In the genomic region with DNA sequence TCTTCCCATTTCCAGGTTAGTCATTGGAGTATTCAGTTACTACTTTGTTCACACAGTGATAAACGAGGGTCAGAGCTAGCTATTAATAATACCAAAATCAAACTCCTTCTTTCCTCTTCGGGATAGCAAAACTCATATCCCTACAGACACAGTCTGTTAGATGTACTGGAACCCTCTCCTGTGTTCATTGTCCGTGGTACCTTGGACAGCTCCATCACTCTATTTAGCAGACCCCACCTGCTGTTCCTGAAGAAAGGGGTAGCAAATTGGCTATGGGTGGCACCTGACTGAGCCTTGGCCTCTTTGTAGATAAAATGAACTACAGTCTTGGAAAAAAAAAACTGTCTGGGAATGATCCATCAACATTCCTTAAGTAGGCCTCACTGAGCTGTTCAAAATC, we compare ENCODE assay signal across 19 mouse cellular contexts.
DNase-seq lines count a peak whose midpoint lies in the region; ATAC-seq and TF ChIP-seq lines count a peak whose summit lies in the region.
"Had no signal": no experiment of that assay in that cellular context is flagged by ENCODE, and none has a peak within 500 bp of the region (broad histone marks: within the 10 kb centered on the region; RNA-seq: fewer than 3 reads in every experiment).

No protein-coding gene starts in this region.

- H3K9me3 ChIP-seq in limb, embryonic 14.5 days (ENCODE audit: control insufficient read depth, low read length): no peaks in the 10 kb centered on the region
- H3K9me3 ChIP-seq: embryonic facial prominence, embryonic 12.5 days; heart, embryonic 12.5 days; limb, embryonic 13.5 days; neural tube, embryonic 12.5 days had no signal

- H3K4me2 ChIP-seq in limb, embryonic 14.5 days (replicated peaks; ENCODE audit: low read depth, low read length, severe bottlenecking): no peak overlapping the region
- H3K4me2 ChIP-seq: embryonic facial prominence, embryonic 12.5 days; heart, embryonic 12.5 days; limb, embryonic 13.5 days; neural tube, embryonic 12.5 days had no signal

- DNase-seq in kidney, postnatal 4 days: peak; percentile 38 to 41
- no peak for DNase-seq in kidney, adult 8-10 months
- peak; percentile 59 for DNase-seq in R1 (ENCODE audit: low read depth, low spot score)
- DNase-seq in embryo, embryonic 11 days: peak; percentile 60
- DNase-seq in limb, embryonic 14.5 days (ENCODE audit: low spot score): peak; percentile 58
- no peak for DNase-seq in adrenal gland, adult 8-10 months
- DNase-seq: adrenal gland, adult 2 months; cerebellum, adult 8-10 months; heart, postnatal 36 days; kidney, adult 11 months; lung, adult 18-20 months; thymus, postnatal 14 days had no signal

- no peak overlapping the region for H3K9ac ChIP-seq in limb, embryonic 14.5 days (ENCODE audit: low read depth, low read length, severe bottlenecking)
- H3K9ac ChIP-seq: embryonic facial prominence, embryonic 12.5 days; heart, embryonic 12.5 days; limb, embryonic 13.5 days; neural tube, embryonic 12.5 days had no signal

- no peaks in the 10 kb centered on the region for H3K4me1 ChIP-seq in limb, embryonic 14.5 days (ENCODE audit: control insufficient read depth, insufficient read depth, low read length)
- H3K4me1 ChIP-seq: embryonic facial prominence, embryonic 12.5 days; heart, embryonic 12.5 days; limb, embryonic 13.5 days; neural tube, embryonic 12.5 days had no signal

- TF ChIP-seq POLR2A in limb, embryonic 14.5 days (IDR thresholded peaks at IDR 0.05; ENCODE audit: borderline replicate concordance, extremely low read depth, insufficient read depth, insufficient read length): no peak

- no peaks in the 10 kb centered on the region for H3K36me3 ChIP-seq in limb, embryonic 14.5 days (ENCODE audit: control insufficient read depth, insufficient read depth, low read length)
- H3K36me3 ChIP-seq: embryonic facial prominence, embryonic 12.5 days; heart, embryonic 12.5 days; limb, embryonic 13.5 days; neural tube, embryonic 12.5 days had no signal

- no peak overlapping the region for H3K27ac ChIP-seq in limb, embryonic 14.5 days (replicated peaks; ENCODE audit: low read depth, low read length)
- H3K27ac ChIP-seq: embryonic facial prominence, embryonic 12.5 days; limb, embryonic 13.5 days; neural tube, embryonic 12.5 days had no signal

- no peaks in the 10 kb centered on the region for H3K27me3 ChIP-seq in limb, embryonic 14.5 days (ENCODE audit: control insufficient read depth, insufficient read depth, low read length)
- H3K27me3 ChIP-seq: embryonic facial prominence, embryonic 12.5 days; heart, embryonic 12.5 days; limb, embryonic 13.5 days; neural tube, embryonic 12.5 days had no signal

- no peak overlapping the region for H3K4me3 ChIP-seq in limb, embryonic 14.5 days (replicated peaks; ENCODE audit: low read length)
- H3K4me3 ChIP-seq: embryonic facial prominence, embryonic 12.5 days; heart, embryonic 12.5 days; limb, embryonic 13.5 days; neural tube, embryonic 12.5 days had no signal

- 56% methylated on average over 3 of the region's 3 CpGs for WGBS in limb, embryonic 14.5 days

- no peak for ATAC-seq in limb, embryonic 14.5 days (ENCODE audit: low FRiP score, low read depth)
- no peak for ATAC-seq in megakaryocyte progenitor cell, adult 5-6 weeks (replicated peaks; ENCODE audit: poor library complexity)
- ATAC-seq: CD4-positive, CD25-positive, alpha-beta regulatory T cell, adult 4 months; midbrain, embryonic 16.5 days had no signal

Comparison
In these comparisons a context has a peak if more than half of its experiments do, and no peak if none do; other contexts are left out.
1. DNase-seq: peak in kidney, postnatal 4 days (2 of 2), R1 (single experiment), embryo, embryonic 11 days (single experiment) and limb, embryonic 14.5 days (single experiment); none in kidney, adult 8-10 months (0 of 2) and adrenal gland, adult 8-10 months (single experiment).